Mouse (Mus musculus): ENCODE data around the gene Obox8. TPM values are rescaled to one million over a fixed set of nuclear protein-coding genes. Genes with fewer than 3 reads are reported as not detected.

Gene Obox8
- not detected for total RNA-seq (2021)
- long read RNA-seq, experiment 1: 0 reads
- long read RNA-seq, experiment 2: 0 reads

GRCm38 (mm10) chr7:14333457-14333856, at the start of gene Obox8:
Gene Obox8 (minus strand): TSS chr7:14333557.
- no peak for DNase-seq (ENCODE audit: low spot score)

- no peak for DNase-seq (ENCODE audit: low spot score)
Observed at GRCm38 (mm10) chr7:14317209-14317608, 16.1 kb downstream of the Obox8 start.

- DNase-seq (ENCODE audit: low spot score): no peak
Observed at GRCm38 (mm10) chr7:14308671-14309070, 24.7 kb downstream of the Obox8 start.

GRCm38 (mm10) chr7:14307571-14307970, 25.8 kb downstream of the Obox8 start:
- no peak for DNase-seq (ENCODE audit: low spot score)

Other genes starting within 250 kb of the Obox8 start
- not detected for gene Sult2a3, start 210.5 kb downstream of the Obox8 start, total RNA-seq (2021)
- not detected for gene Sult2a6, start 78.7 kb downstream of the Obox8 start, total RNA-seq (2021)
- gene Sult2a8, start 113.2 kb upstream of the Obox8 start, total RNA-seq (2021): under 1 TPM in 1 of 2 experiments, not detected in 1; 0.17 TPM
- gene Sult2a7, start 160.7 kb upstream of the Obox8 start, total RNA-seq (2021): not detected
- not detected for gene Vmn1r90, start 229.9 kb upstream of the Obox8 start, total RNA-seq (2021)

Measured in gastrocnemius, adult 18-20 months (tissue).